Mouse (Mus musculus) cerebral cortex, adult 2 months (tissue): ENCODE measurements around the gene Ifi27.

ENCODE experiments used
- WGBS: fragments of 180-500 bp; shearing (Covaris S2); methylation state at CpG from one replicate; pipeline ENCODE4 v1.1.7; 2018; 5-methylcytosine and 5-hydroxymethylcytosine counted together

Gene Ifi27

GRCm38 (mm10) chr12:103457140-103457539 lies 23.1 kb downstream of the Ifi27 start, which contains the start of gene Ifi27l2b:
TSS of gene Ifi27l2b (minus strand) at chr12:103457223.
- 83% methylated on average over 3 of the region's 3 CpGs for WGBS

- 53% methylated on average over 2 of the region's 2 CpGs for whole genome bisulfite sequencing
Observed at GRCm38 (mm10) chr12:103474481-103474880, 40.5 kb downstream of the Ifi27 start.

GRCm38 (mm10) chr12:103476779-103477389 lies 42.9 kb downstream of the Ifi27 start:
- WGBS: 92% methylated on average over 1 of the region's 1 CpGs

- 82% methylated on average over 7 of the region's 7 CpGs for WGBS
Observed at GRCm38 (mm10) chr12:103477461-103478015, 43.5 kb downstream of the Ifi27 start.

- WGBS: 77% methylated on average over 5 of the region's 5 CpGs
Observed at GRCm38 (mm10) chr12:103481671-103482070, 47.7 kb downstream of the Ifi27 start.

GRCm38 (mm10) chr12:103482781-103483180 lies 48.8 kb downstream of the Ifi27 start:
- WGBS: 85% methylated on average over 2 of the region's 2 CpGs

- WGBS: 78% methylated on average over 9 of the region's 9 CpGs
Observed at GRCm38 (mm10) chr12:103484200-103484972, 50.4 kb downstream of the Ifi27 start.

GRCm38 (mm10) chr12:103486726-103487125 lies 52.7 kb downstream of the Ifi27 start:
- WGBS: 80% methylated on average over 1 of the region's 1 CpGs

- 65% methylated on average over 4 of the region's 4 CpGs for WGBS
Observed at GRCm38 (mm10) chr12:103487276-103487675, 53.3 kb downstream of the Ifi27 start.

- WGBS: 83% methylated on average over 2 of the region's 2 CpGs
Observed at GRCm38 (mm10) chr12:103487750-103488149, 53.7 kb downstream of the Ifi27 start.
